Mouse (Mus musculus) cerebellum, adult 8-10 months (tissue): ENCODE measurements around the gene Rp9.
A peak's percentile ranks its signal among the peaks of the same experiment; 100 is the strongest.
"Not testable (repeated sequence)": the region's sequence is repeated elsewhere in the genome, so short reads cannot be mapped to it uniquely, and the experiment has no call there.

Experiments used
- DNase-seq: peaks from one replicate; pipeline ENCODE4 v3.0.0; 2022

Gene Rp9

GRCm38 (mm10) chr9:22457142-22457835, 12.3 kb downstream of the Rp9 start:
- no peak for DNase-seq

GRCm38 (mm10) chr9:22455041-22455440, 14.5 kb downstream of the Rp9 start:
- no peak for DNase-seq

GRCm38 (mm10) chr9:22453990-22454389, 15.6 kb downstream of the Rp9 start, which contains the start of gene Gm17545:
Gene Gm17545 (plus strand): TSS chr9:22454290.
- DNase-seq, result not testable (repeated sequence)

- no peak for DNase-seq
Observed at GRCm38 (mm10) chr9:22453501-22453924, 16.0 kb downstream of the Rp9 start.

GRCm38 (mm10) chr9:22452697-22453096, 16.8 kb downstream of the Rp9 start:
- no peak for DNase-seq

GRCm38 (mm10) chr9:22449209-22449608, 20.3 kb downstream of the Rp9 start:
- no peak for DNase-seq

- DNase-seq, result no peak
Observed at GRCm38 (mm10) chr9:22448420-22448819, 21.1 kb downstream of the Rp9 start.

GRCm38 (mm10) chr9:22447213-22447612, 22.3 kb downstream of the Rp9 start:
- no peak for DNase-seq

- DNase-seq, result no peak
Observed at GRCm38 (mm10) chr9:22445123-22445522, 24.4 kb downstream of the Rp9 start.

GRCm38 (mm10) chr9:22443157-22443556, 26.4 kb downstream of the Rp9 start:
- DNase-seq, result no peak

- DNase-seq, result no peak
Observed at GRCm38 (mm10) chr9:22438826-22439225, 30.7 kb downstream of the Rp9 start.

- DNase-seq, result no peak
Observed at GRCm38 (mm10) chr9:22434101-22434500, 35.4 kb downstream of the Rp9 start.

- DNase-seq, result no peak
Observed at GRCm38 (mm10) chr9:22433221-22433620, 36.3 kb downstream of the Rp9 start.

- no peak for DNase-seq
Observed at GRCm38 (mm10) chr9:22430315-22430840, 39.2 kb downstream of the Rp9 start.

- DNase-seq, result peak; percentile 23
Observed at GRCm38 (mm10) chr9:22429533-22430241, 39.9 kb downstream of the Rp9 start.

GRCm38 (mm10) chr9:22428666-22429410, 40.7 kb downstream of the Rp9 start:
- no peak for DNase-seq

GRCm38 (mm10) chr9:22428028-22428665, 41.4 kb downstream of the Rp9 start:
- no peak for DNase-seq

- no peak for DNase-seq
Observed at GRCm38 (mm10) chr9:22424719-22425118, 44.8 kb downstream of the Rp9 start.

GRCm38 (mm10) chr9:22424196-22424595, 45.3 kb downstream of the Rp9 start:
- no peak for DNase-seq

- DNase-seq, result no peak
Observed at GRCm38 (mm10) chr9:22423507-22423906, 46.0 kb downstream of the Rp9 start.

GRCm38 (mm10) chr9:22422559-22422958, 47.0 kb downstream of the Rp9 start:
- DNase-seq, result no peak

- DNase-seq, result peak; percentile 26
Observed at GRCm38 (mm10) chr9:22420491-22420890, 49.1 kb downstream of the Rp9 start.

- no peak for DNase-seq
Observed at GRCm38 (mm10) chr9:22419877-22420276, 49.7 kb downstream of the Rp9 start.
